Mouse (Mus musculus): ENCODE measurements around the gene Tnip2.

DNA sequence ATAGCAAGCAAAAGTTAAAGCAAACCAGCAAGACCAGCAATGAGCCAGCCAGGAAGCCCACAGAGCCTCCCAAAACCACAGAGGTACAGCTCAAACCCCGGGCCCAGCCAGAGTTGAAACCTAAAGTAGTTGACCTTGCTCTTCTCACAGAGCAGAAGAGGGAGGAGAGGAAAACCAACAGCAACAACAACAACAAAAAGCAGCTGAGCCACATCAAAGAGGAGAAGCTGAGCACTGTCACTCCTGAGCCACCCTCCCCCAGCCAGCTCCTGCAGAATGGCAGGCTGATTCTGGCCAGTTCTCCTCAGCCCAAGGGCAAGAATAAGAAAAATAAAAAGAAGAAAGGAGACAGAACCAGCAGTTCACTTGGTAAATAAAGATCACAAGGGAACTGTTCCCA lies 47.7 kb downstream of the Tnip2 start:
- TF ChIP-seq CTCF (IDR thresholded peaks at IDR 0.05) (no peak), EP300 (IDR thresholded peaks at IDR 0.05) (no peak)
